Mouse (Mus musculus) thymus, postnatal 4 days (tissue): Measurements from ENCODE around the gene Thoc6.

Source experiments
- DNase-seq: peaks from one replicate; pipeline ENCODE4 v3.0.0; 2021

The Thoc6 gene

GRCm38 (mm10) chr17:23676473-23677031, 2.9 kb upstream of the Thoc6 start:
- peak; percentile 50 for DNase-seq

DNA sequence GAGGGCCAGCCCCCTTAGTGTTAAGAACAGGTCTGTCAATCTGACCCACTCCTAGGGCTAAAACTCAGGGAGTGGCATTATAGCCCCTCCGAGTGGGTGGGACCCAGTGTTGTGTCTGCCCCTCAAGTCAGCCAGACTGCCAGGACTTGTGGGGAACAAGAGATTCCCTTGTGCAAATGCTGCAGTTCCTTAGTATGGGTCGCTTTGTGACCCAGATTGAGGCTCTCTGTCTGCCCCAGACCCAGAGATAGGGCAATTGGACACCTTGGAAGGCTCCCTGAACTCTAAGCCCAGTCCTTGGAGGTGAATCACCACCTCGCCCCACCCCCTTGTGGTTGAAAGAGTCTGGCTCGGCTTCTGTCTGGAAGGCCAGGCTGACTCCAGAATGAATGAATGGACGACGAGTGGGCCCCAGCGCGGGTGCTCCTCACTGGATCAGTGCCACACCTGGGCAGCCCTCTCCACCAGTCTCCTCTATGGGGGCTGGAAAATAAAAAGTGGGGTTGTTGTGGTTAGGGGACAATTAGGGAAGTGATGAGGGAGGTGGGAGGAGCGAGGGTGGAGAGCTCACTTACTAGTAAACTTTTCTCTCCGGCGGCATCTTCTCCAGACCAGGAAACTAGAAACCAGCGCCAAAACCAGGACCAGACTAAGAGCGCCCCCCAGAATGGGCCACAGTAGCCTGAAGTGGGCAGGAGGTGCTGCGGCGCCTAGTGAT, 2.0 kb upstream of the Thoc6 start:
- DNase-seq: peak; percentile 47

DNA sequence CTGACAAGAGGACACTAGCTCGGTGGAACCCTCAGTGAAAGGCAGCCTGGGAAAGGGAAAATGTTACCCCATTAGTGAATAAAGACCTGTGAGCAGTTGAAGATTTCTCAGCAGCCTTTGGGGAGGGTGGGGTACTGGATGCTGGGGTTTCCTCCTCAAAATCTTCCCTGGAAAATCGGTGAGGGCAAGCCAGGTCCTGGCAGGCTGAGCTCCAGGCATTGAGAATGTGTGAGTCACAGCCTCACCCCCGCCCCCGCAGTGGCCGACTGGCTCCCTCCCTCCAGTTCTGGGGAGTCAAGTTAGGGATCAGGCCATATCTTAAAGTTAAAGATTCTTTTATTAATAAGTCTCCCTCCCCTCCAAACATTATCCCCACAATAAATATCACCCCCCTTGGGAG, 1.4 kb upstream of the Thoc6 start:
- DNase-seq: no peak

DNA sequence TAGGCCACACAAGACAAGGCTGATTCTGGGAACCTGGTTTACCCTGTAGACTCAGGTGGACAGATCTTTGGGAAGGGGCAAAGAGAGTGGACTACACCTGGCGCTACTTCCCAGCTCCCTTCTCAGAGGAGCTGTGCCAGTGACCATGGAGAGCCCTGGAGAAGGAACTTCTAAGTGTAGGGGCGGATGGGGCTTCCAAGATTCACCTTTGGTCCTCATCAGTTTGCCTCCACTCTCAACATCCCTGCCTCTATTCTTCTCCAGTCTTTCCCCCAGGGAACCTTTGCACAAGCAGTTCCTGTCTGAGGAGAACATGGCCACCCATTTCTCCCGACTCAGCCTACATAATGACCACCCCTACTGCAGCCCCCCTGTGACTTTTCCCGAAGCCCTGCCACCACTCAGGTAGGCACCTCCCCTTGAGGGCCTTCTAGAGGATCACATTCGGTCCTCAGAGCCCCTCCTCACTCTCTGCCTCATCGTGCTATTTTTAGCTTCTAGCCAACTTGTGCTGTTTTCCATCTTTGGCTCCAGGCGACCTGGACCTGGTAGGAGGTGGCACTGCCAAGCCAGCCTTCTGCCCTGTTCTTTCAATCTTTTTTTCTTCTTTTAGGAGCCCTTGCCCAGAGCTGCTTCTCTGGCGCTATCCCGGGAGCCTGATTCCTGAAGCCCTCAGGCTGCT, 730 bp upstream of the Thoc6 start:
- no peak for DNase-seq

GRCm38 (mm10) chr17:23672761-23673160, 921 bp downstream of the Thoc6 start:
- DNase-seq: no peak

DNA sequence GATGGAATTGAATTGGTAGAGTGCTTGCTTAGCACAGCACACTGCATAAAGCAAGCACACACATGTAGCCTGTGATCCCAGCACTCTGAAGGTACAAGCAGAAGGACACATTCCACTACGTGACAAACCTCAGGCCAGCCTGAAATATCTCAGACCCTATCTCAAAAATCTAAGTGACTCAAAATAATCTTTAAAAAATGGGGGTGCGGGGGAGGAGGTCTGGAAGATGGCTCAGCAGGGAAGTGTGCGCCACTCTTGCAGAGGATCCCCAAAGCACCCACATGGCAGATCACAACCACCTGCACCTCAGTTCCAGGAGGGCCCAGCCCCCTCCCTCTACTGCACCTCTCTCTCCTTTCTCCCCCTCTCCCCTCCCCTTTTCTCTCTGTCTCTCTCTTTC, 2.2 kb downstream of the Thoc6 start:
- no peak for DNase-seq

DNA sequence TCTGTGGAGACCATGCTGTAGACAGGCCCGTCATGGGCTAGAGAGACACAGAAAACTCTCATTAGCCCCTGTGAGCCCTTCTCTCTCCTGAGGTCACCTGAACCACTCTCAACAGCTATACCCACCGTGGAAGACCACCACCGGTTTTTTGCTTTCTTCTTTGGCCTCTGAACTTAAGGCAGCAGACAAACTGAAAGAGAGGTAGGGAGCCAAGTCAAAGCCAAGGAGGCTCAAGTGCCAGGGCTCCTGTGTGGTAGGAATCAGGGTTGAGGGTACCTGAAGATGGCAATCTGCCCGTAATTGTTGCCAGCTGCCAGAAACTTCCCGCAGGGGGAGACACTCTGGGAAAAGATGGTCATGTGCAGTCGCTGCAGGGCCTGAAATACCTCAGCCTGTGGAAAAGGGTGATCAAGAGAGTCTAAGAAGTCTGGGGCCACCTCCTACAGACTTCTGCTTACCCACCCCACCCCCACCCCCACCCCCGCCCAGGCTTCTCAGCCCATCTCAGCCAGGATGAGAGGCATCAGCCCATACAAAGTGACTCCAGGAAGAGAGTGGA, 3.1 kb downstream of the Thoc6 start:
- no peak for DNase-seq

- no peak for DNase-seq
Observed at GRCm38 (mm10) chr17:23665511-23665910, 8.2 kb downstream of the Thoc6 start.

DNA sequence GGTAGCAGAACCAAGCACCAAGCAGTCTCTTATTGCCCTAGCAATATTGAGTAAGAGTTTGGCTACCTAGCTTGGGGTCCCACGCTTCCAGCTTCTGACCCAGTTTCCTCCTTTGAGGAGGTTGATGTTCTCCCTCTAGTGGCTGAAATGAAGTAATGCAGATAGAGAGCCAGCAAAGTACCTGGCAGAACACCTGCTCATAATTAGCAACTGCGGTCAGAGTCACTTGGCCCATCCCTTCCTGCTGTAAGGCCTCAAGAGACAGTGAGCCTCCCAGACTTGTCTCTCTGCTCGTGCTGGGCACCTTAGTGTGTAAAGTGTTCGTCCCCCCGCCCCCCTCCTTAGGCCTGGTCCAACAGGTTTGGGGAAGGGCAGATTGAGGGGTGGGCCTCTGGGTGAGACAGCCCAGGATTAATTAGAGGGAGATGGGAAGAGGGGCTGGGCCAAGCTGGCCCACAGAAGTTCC, 9.1 kb downstream of the Thoc6 start:
- peak; percentile 45 for DNase-seq

DNA sequence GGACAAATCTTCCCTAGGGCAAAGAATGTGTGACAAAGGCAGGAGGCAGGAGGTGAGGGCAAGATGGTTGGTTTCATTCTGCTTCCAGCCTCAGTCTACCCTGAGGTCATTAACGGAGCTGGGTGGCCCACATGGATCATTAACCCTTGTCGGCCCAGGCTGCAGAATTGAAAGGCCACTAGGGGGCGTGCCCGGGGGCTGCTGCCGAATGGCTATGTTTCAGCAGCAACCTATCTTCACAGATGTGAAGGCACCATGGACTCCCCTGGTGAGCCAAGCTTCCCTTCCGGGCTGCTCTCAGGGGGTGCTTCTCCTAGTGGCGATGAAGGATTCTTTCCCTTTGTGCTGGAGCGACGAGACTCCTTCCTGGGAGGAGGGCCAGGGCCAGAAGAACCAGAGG, 12.2 kb downstream of the Thoc6 start:
- DNase-seq: peak; percentile 73

GRCm38 (mm10) chr17:23660876-23661200, 12.8 kb downstream of the Thoc6 start:
- no peak for DNase-seq

DNA sequence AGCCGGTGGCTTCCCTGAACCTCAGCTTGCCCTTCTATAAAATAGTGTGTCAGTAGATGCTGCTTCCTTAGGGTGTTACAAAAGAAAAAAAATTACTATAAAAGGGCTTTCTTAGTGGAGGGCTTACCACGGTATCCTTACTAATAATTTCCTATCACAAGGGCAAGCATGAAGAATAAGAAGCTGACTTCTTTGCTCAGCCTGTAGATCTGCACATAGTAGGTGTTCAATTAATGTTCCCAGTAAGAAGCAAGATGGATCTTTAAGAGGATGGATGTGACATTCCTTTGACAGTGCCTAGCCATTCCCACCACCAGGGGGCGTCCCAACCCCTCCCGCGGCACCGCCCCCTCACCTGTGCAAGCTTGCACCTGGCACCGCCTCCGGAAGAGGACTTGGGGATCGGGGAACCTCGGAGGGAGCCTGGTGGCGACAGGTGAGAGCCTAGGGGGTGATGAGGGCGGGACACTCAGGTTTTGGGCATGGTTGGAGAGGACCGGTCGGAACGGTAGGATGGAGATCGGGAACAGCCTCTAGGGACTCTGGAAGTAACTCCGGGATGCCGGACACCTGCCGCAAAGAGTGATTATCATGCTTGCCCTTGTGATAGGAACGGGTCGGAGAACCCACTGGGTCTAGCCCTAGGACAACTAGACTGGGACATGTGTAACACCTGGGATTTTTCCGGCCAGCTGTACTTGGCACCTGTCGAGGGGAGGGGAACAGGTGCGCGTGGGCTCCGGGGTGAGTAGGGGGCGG, 13.4 kb downstream of the Thoc6 start, which contains the start of gene Bicdl2:
TSS of gene Bicdl2 (plus strand) at position 390 of the 759 bp plus-strand sequence.
- DNase-seq: peak; percentile 72

DNA sequence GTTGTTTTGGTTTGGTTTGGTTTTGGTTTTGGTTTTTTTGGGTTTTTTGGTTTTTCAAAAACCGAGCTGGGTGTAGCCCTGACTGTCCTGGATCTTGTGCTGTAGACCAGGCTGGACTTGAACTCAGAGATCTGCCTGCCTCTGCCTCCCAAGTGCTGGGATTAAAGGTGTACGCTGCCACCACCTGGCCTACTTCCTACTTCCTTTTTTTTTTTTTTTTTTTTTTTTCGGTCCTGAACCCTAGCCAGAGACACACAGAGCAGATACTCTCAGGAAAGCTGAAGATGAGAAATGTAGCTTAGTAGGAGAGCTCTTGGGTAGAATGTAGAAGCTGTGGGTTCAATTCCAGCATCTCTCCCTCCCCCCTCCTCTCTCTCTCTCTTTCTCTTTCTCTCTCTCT, 15.2 kb downstream of the Thoc6 start:
- DNase-seq: no peak

GRCm38 (mm10) chr17:23654410-23654809, 19.3 kb downstream of the Thoc6 start:
- DNase-seq: no peak

GRCm38 (mm10) chr17:23654001-23654400, 19.7 kb downstream of the Thoc6 start:
- DNase-seq: no peak

- no peak for DNase-seq
Observed at GRCm38 (mm10) chr17:23653324-23653723, 20.4 kb downstream of the Thoc6 start.

- DNase-seq: no peak
Observed at GRCm38 (mm10) chr17:23651363-23651762, 22.3 kb downstream of the Thoc6 start.

- no peak for DNase-seq
Observed at GRCm38 (mm10) chr17:23645894-23646293, 27.8 kb downstream of the Thoc6 start.

- no peak for DNase-seq
Observed at GRCm38 (mm10) chr17:23644613-23645495, 28.8 kb downstream of the Thoc6 start, which contains the start of gene Mmp25. Mmp25 (minus strand) TSS chr17:23645277.

GRCm38 (mm10) chr17:23631241-23631640, 42.4 kb downstream of the Thoc6 start:
- no peak for DNase-seq

- DNase-seq: peak; percentile 93
Observed at GRCm38 (mm10) chr17:23630195-23631020, 43.3 kb downstream of the Thoc6 start.
